In genomic region chr6:114697646-114698490, GRCm38 (mm10) we compare ENCODE assay signal across 8 mouse cellular contexts. TPM values are rescaled to one million over a fixed set of nuclear protein-coding genes. Genes with fewer than 3 reads are reported as not detected.
DNase-seq lines count a peak whose midpoint lies in the region; ATAC-seq lines count a peak whose summit lies in the region.

No protein-coding gene starts in this region.

- no peaks in the 10 kb centered on the region for H3K36me3 ChIP-seq in intestine, embryonic 16.5 days (ENCODE audit: control insufficient read depth, insufficient read depth, low read length)
- H3K36me3 ChIP-seq in limb, embryonic 11.5 days (ENCODE audit: control insufficient read depth, insufficient read depth, low read length): no peaks in the 10 kb centered on the region

- H3K27me3 ChIP-seq in intestine, embryonic 16.5 days (replicated peaks; ENCODE audit: control insufficient read depth, insufficient read depth, low read length): no peaks in the 10 kb centered on the region
- H3K27me3 ChIP-seq in limb, embryonic 11.5 days (ENCODE audit: control insufficient read depth, insufficient read depth, low read length): no peaks in the 10 kb centered on the region

- no peak overlapping the region for H3K4me2 ChIP-seq in intestine, embryonic 16.5 days (ENCODE audit: low read depth, low read length)
- H3K4me2 ChIP-seq in limb, embryonic 11.5 days (ENCODE audit: low read depth, severe bottlenecking): no peak overlapping the region

- DNase-seq in layer of hippocampus, adult 11-12 months (ENCODE audit: low spot score): peak; percentile 80
- no peak for DNase-seq in layer of hippocampus, adult 9-11 months
- DNase-seq in cerebellum, adult 9-11 months: peak; percentile 38
- DNase-seq in frontal cortex, postnatal 36 days (ENCODE audit: low spot score in 2 of 2): peak; percentile 72
- DNase-seq in limb, embryonic 11.5 days (ENCODE audit: low spot score): peak; percentile 88
- DNase-seq in monocyte, adult 2 months (ENCODE audit: low read depth in 1 of 2, low spot score in 2 of 2): peak; percentile 38 to 61
- DNase-seq in spleen, postnatal 4 days (ENCODE audit: low spot score in 2 of 2): peak; percentile 67 to 87

- peak; percentile 38; the same call in 1 of the 2 replicates for ATAC-seq in intestine, embryonic 16.5 days
- peak; percentile 31; the same call in 1 of the 2 replicates for ATAC-seq in limb, embryonic 11.5 days (ENCODE audit: insufficient number of reproducible peaks, low FRiP score, low TSS enrichment, low read depth)

- H3K4me1 ChIP-seq in intestine, embryonic 16.5 days (ENCODE audit: control insufficient read depth, insufficient read depth, low read length): no peaks in the 10 kb centered on the region
- no peaks in the 10 kb centered on the region for H3K4me1 ChIP-seq in limb, embryonic 11.5 days (ENCODE audit: control insufficient read depth, insufficient read depth, low read length)

- H3K4me3 ChIP-seq in intestine, embryonic 16.5 days (ENCODE audit: low read length): no peak overlapping the region
- H3K4me3 ChIP-seq in limb, embryonic 11.5 days (ENCODE audit: low read depth, low read length): no peak overlapping the region

- H3K27ac ChIP-seq in intestine, embryonic 16.5 days (ENCODE audit: low read length): no peak overlapping the region
- no peak overlapping the region for H3K27ac ChIP-seq in limb, embryonic 11.5 days (replicated peaks; ENCODE audit: low read depth, low read length)

- H3K9me3 ChIP-seq in intestine, embryonic 16.5 days (ENCODE audit: control insufficient read depth, low read length): peaks cover 3% of the 10 kb centered on the region; the same call in 1 of the 2 replicates
- no peaks in the 10 kb centered on the region for H3K9me3 ChIP-seq in limb, embryonic 11.5 days (ENCODE audit: control insufficient read depth, low read length)

- WGBS in intestine, embryonic 16.5 days: 45% methylated on average over 9 of the region's 9 CpGs
- WGBS in limb, embryonic 11.5 days: 46% methylated on average over 9 of the region's 9 CpGs

- no peak overlapping the region for H3K9ac ChIP-seq in intestine, embryonic 16.5 days (ENCODE audit: low read depth, low read length)
- H3K9ac ChIP-seq in limb, embryonic 11.5 days (ENCODE audit: low read length): no peak overlapping the region

RNA-seq across cellular contexts. Expression of gene Atg7, which starts 55.0 kb away (rescaled TPM):
- 21.5 and 25.5 TPM in 2 replicates for polyA plus RNA-seq in intestine, embryonic 16.5 days (2015; fragmentation: Nextera tagmentation; extraction: Ambion mirVana)
- 16.8 and 18.9 TPM in 2 replicates for polyA plus RNA-seq in limb, embryonic 11.5 days (2014; fragmentation: Nextera tagmentation; extraction: Ambion mirVana)
